Mouse (Mus musculus): ENCODE data around the gene Prdm16. TPM values are rescaled to one million over a fixed set of nuclear protein-coding genes. Genes with fewer than 3 reads are reported as not detected.

Gene Prdm16
- polyA plus RNA-seq, 1 experiment from 2014 or later = 22.4 TPM

GRCm38 (mm10) chr4:154569845-154570244, 66.8 kb downstream of the Prdm16 start:
- H3K36me3 ChIP-seq = no peaks in the 10 kb centered on the region
- no peak overlapping the region for H3K27ac ChIP-seq
- peaks cover 5% of the 10 kb centered on the region; the same call in 1 of the 2 replicates for H3K27me3 ChIP-seq
- no peak overlapping the region for H3K9ac ChIP-seq
- no peaks in the 10 kb centered on the region for H3K9me3 ChIP-seq
- H3K4me2 ChIP-seq = no peak overlapping the region
- WGBS = 76% methylated on average over 9 of the region's 9 CpGs
- no peak for ATAC-seq (ENCODE audit: borderline replicate concordance, extremely low read depth, low FRiP score, low TSS enrichment)
- H3K4me1 ChIP-seq = peaks cover 53% of the 10 kb centered on the region
- no peak overlapping the region for H3K4me3 ChIP-seq

GRCm38 (mm10) chr4:154568798-154569197, 67.9 kb downstream of the Prdm16 start:
- 29% methylated on average over 15 of the region's 15 CpGs for WGBS
- Histone ChIP-seq H3K27me3 (peaks cover 5% of the 10 kb centered on the region; the same call in 1 of the 2 replicates), H3K27ac (no peak overlapping the region), H3K9ac (no peak overlapping the region), H3K36me3 (no peaks in the 10 kb centered on the region), H3K9me3 (no peaks in the 10 kb centered on the region), H3K4me3 (no peak overlapping the region), H3K4me1 (peaks cover 43% of the 10 kb centered on the region), H3K4me2 (no peak overlapping the region)
- no peak for ATAC-seq (ENCODE audit: borderline replicate concordance, extremely low read depth, low FRiP score, low TSS enrichment)

GRCm38 (mm10) chr4:154567942-154568341, 68.7 kb downstream of the Prdm16 start:
- Histone ChIP-seq H3K9ac (no peak overlapping the region), H3K4me1 (peaks cover 40% of the 10 kb centered on the region), H3K9me3 (no peaks in the 10 kb centered on the region), H3K4me3 (no peak overlapping the region), H3K27ac (peak overlapping the region; percentile 27; the same call in 1 of the 2 replicates), H3K36me3 (no peaks in the 10 kb centered on the region), H3K27me3 (peaks cover 5% of the 10 kb centered on the region; the same call in 1 of the 2 replicates), H3K4me2 (no peak overlapping the region)
- WGBS = 17% methylated on average over 11 of the region's 11 CpGs
- no peak; the same call in 1 of the 2 replicates for ATAC-seq (ENCODE audit: borderline replicate concordance, extremely low read depth, low FRiP score, low TSS enrichment)

GRCm38 (mm10) chr4:154563201-154563600, 73.5 kb downstream of the Prdm16 start:
- Histone ChIP-seq H3K4me1 (peaks cover 10% of the 10 kb centered on the region), H3K9me3 (no peaks in the 10 kb centered on the region), H3K4me2 (no peak overlapping the region), H3K9ac (no peak overlapping the region), H3K4me3 (no peak overlapping the region), H3K27me3 (no peaks in the 10 kb centered on the region; the same call in 1 of the 2 replicates), H3K36me3 (no peaks in the 10 kb centered on the region), H3K27ac (no peak overlapping the region)
- 87% methylated on average over 6 of the region's 6 CpGs for WGBS
- no peak for ATAC-seq (ENCODE audit: borderline replicate concordance, extremely low read depth, low FRiP score, low TSS enrichment)

GRCm38 (mm10) chr4:154558041-154558440, 78.6 kb downstream of the Prdm16 start:
- Histone ChIP-seq H3K27me3 (no peaks in the 10 kb centered on the region; the same call in 1 of the 2 replicates), H3K4me3 (no peak overlapping the region), H3K9me3 (no peaks in the 10 kb centered on the region), H3K9ac (no peak overlapping the region), H3K4me2 (no peak overlapping the region), H3K4me1 (no peaks in the 10 kb centered on the region; the same call in 1 of the 2 replicates), H3K36me3 (no peaks in the 10 kb centered on the region), H3K27ac (no peak overlapping the region)
- 89% methylated on average over 5 of the region's 5 CpGs for WGBS
- no peak for ATAC-seq (ENCODE audit: borderline replicate concordance, extremely low read depth, low FRiP score, low TSS enrichment)

GRCm38 (mm10) chr4:154557168-154557567, 79.5 kb downstream of the Prdm16 start:
- Histone ChIP-seq H3K9ac (no peak overlapping the region), H3K4me2 (no peak overlapping the region), H3K27me3 (no peaks in the 10 kb centered on the region; the same call in 1 of the 2 replicates), H3K9me3 (no peaks in the 10 kb centered on the region), H3K27ac (no peak overlapping the region), H3K4me3 (no peak overlapping the region), H3K36me3 (no peaks in the 10 kb centered on the region), H3K4me1 (no peaks in the 10 kb centered on the region; the same call in 1 of the 2 replicates)
- no peak for ATAC-seq (ENCODE audit: borderline replicate concordance, extremely low read depth, low FRiP score, low TSS enrichment)
- WGBS = 82% methylated on average over 11 of the region's 11 CpGs

GRCm38 (mm10) chr4:154556418-154556817, 80.3 kb downstream of the Prdm16 start:
- H3K4me3 ChIP-seq = no peak overlapping the region
- H3K9me3 ChIP-seq = no peaks in the 10 kb centered on the region
- no peak overlapping the region for H3K4me2 ChIP-seq
- ATAC-seq (ENCODE audit: borderline replicate concordance, extremely low read depth, low FRiP score, low TSS enrichment) = no peak
- 54% methylated on average over 11 of the region's 11 CpGs for WGBS
- no peaks in the 10 kb centered on the region; the same call in 1 of the 2 replicates for H3K4me1 ChIP-seq
- no peak overlapping the region for H3K27ac ChIP-seq
- no peaks in the 10 kb centered on the region for H3K36me3 ChIP-seq
- H3K27me3 ChIP-seq = no peaks in the 10 kb centered on the region; the same call in 1 of the 2 replicates
- H3K9ac ChIP-seq = no peak overlapping the region

- Histone ChIP-seq H3K27me3 (0 out of 2 replicates have a peak, but pooled peaks cover 7% of the 10 kb centered on the region), H3K36me3 (no peaks in the 10 kb centered on the region), H3K9me3 (no peaks in the 10 kb centered on the region), H3K27ac (no peak overlapping the region), H3K4me3 (no peak overlapping the region), H3K4me2 (peak overlapping the region; percentile 29), H3K4me1 (peaks cover 21% of the 10 kb centered on the region), H3K9ac (no peak overlapping the region)
- ATAC-seq (ENCODE audit: borderline replicate concordance, extremely low read depth, low FRiP score, low TSS enrichment) = no peak
- 27% methylated on average over 17 of the region's 17 CpGs for WGBS
These were observed 86.7 kb downstream of the Prdm16 start for GRCm38 (mm10) chr4:154549961-154550393.

GRCm38 (mm10) chr4:154549497-154549896, 87.2 kb downstream of the Prdm16 start:
- Histone ChIP-seq H3K4me2 (peak overlapping the region; percentile 29), H3K4me1 (peaks cover 21% of the 10 kb centered on the region), H3K4me3 (no peak overlapping the region), H3K9ac (no peak overlapping the region), H3K27me3 (0 out of 2 replicates have a peak, but pooled peaks cover 7% of the 10 kb centered on the region), H3K9me3 (no peaks in the 10 kb centered on the region), H3K27ac (no peak overlapping the region), H3K36me3 (no peaks in the 10 kb centered on the region)
- no peak for ATAC-seq (ENCODE audit: borderline replicate concordance, extremely low read depth, low FRiP score, low TSS enrichment)
- WGBS = 55% methylated on average over 11 of the region's 11 CpGs

GRCm38 (mm10) chr4:154547176-154547855, 89.4 kb downstream of the Prdm16 start:
- Histone ChIP-seq H3K27ac (no peak overlapping the region), H3K4me3 (no peak overlapping the region), H3K27me3 (peaks cover 11% of the 10 kb centered on the region; the same call in 1 of the 2 replicates), H3K4me1 (peaks cover 38% of the 10 kb centered on the region), H3K9me3 (no peaks in the 10 kb centered on the region), H3K4me2 (no peak overlapping the region), H3K36me3 (no peaks in the 10 kb centered on the region), H3K9ac (no peak overlapping the region)
- WGBS = 68% methylated on average over 21 of the region's 21 CpGs
- no peak for ATAC-seq (ENCODE audit: borderline replicate concordance, extremely low read depth, low FRiP score, low TSS enrichment)

GRCm38 (mm10) chr4:154545296-154545695, 91.4 kb downstream of the Prdm16 start:
- peaks cover 57% of the 10 kb centered on the region for H3K4me1 ChIP-seq
- H3K9me3 ChIP-seq = no peaks in the 10 kb centered on the region
- H3K27ac ChIP-seq = no peak overlapping the region
- H3K27me3 ChIP-seq = peaks cover 11% of the 10 kb centered on the region; the same call in 1 of the 2 replicates
- no peak overlapping the region for H3K4me3 ChIP-seq
- no peaks in the 10 kb centered on the region for H3K36me3 ChIP-seq
- no peak overlapping the region for H3K4me2 ChIP-seq
- ATAC-seq (ENCODE audit: borderline replicate concordance, extremely low read depth, low FRiP score, low TSS enrichment) = no peak
- H3K9ac ChIP-seq = no peak overlapping the region
- WGBS = 57% methylated on average over 9 of the region's 9 CpGs

GRCm38 (mm10) chr4:154543921-154544320, 92.8 kb downstream of the Prdm16 start:
- WGBS = 12% methylated on average over 21 of the region's 21 CpGs
- no peak overlapping the region for H3K9ac ChIP-seq
- H3K4me2 ChIP-seq = no peak overlapping the region

More at GRCm38 (mm10) chr4:154543921-154544320, 92.8 kb downstream of the Prdm16 start:
- Histone ChIP-seq H3K9me3 (no peaks in the 10 kb centered on the region), H3K27me3 (peaks cover 11% of the 10 kb centered on the region; the same call in 1 of the 2 replicates), H3K4me3 (no peak overlapping the region), H3K4me1 (peaks cover 53% of the 10 kb centered on the region), H3K27ac (no peak overlapping the region), H3K36me3 (no peaks in the 10 kb centered on the region)
- no peak for ATAC-seq (ENCODE audit: borderline replicate concordance, extremely low read depth, low FRiP score, low TSS enrichment)
